Mouse (Mus musculus): ENCODE measurements around the gene Gna11.

GRCm38 (mm10) chr10:81524051-81524605 lies 20.9 kb downstream of the Gna11 start, which contains the start of gene Gna15:
- 0 out of 2 replicates have a peak, but pooled peaks have one; percentile 13 for TF ChIP-seq POLR2A (IDR thresholded peaks at IDR 0.05; ENCODE audit: insufficient read depth, low read depth, low read length)
- TF ChIP-seq CTCF (IDR thresholded peaks at IDR 0.05) = no peak

All from heart, adult 2 months (tissue).